Mouse (Mus musculus) erythroblast, embryonic 14.5 days (primary cell): Measurements from ENCODE around the gene Narfl. TPM values are rescaled to one million over a fixed set of nuclear protein-coding genes. Genes with fewer than 3 reads are reported as not detected.

ENCODE experiments used
- H3K27me3 ChIP-seq: 2 replicates; pipeline ENCODE4 v1.6.1; 2012; ENCODE audit warnings: inconsistent platforms; ENCODE audit not compliant: control insufficient read depth
- H3K36me3 ChIP-seq: 2 replicates; pipeline ENCODE4 v1.6.1; 2012; ENCODE audit warnings: mild to moderate bottlenecking, inconsistent platforms; ENCODE audit not compliant: control insufficient read depth
- H3K4me1 ChIP-seq: 2 replicates; pipeline ENCODE4 v1.6.1; 2012; ENCODE audit warnings: inconsistent platforms; ENCODE audit not compliant: control insufficient read depth
- H3K4me3 ChIP-seq: replicated peaks from 2 replicates; pipeline ENCODE3; 2012; ENCODE audit warnings: moderate library complexity, mild to moderate bottlenecking, inconsistent platforms
- H3K9me3 ChIP-seq: 2 replicates; pipeline ENCODE4 v1.6.1; 2012; ENCODE audit warnings: low read length, inconsistent platforms, mixed read lengths; ENCODE audit not compliant: control insufficient read depth
- GATA1 ChIP-seq: IDR thresholded peaks from 2 replicates; pipeline ENCODE4 v1.6.1; 2012; ENCODE audit warnings: low read length, inconsistent platforms, mixed read lengths
- TAL1 ChIP-seq: IDR thresholded peaks from 3 replicates; pipeline ENCODE4 v1.6.1; 2012; ENCODE audit warnings: low read length, inconsistent platforms, mixed read lengths
- polyA plus RNA-seq: library from polyadenylated mRNA; stranded (reverse); fragments of >175 nt; gene quantifications from 2 replicates; pipeline ENCODE4 v1.2.3, GENCODE M21; 2012

Narfl gene
- polyA plus RNA-seq, 1 experiment: 2.0 TPM

DNA sequence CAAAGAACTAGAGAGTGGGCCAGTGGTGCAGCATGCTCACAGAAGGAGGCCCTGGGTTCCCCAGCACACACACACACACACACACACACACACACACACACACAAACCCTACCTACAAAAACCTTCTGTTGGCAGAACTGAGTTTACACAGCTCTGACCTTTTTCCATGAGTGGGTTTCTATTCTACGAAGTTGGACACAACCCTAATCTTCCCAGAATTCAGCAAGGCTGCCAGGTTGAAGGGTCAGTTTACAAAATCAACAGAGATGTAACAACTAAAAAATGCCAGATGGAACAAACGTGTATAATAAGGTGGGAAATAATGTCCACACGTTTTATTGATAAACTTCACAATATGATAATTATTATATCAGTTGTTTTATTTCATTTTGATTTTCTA, 15.9 kb upstream of the Narfl start:
- Histone ChIP-seq H3K4me1 (no peaks in the 10 kb centered on the region), H3K9me3 (no peaks in the 10 kb centered on the region), H3K36me3 (no peaks in the 10 kb centered on the region), H3K27me3 (0 out of 2 replicates have a peak, but pooled peaks cover 3% of the 10 kb centered on the region), H3K4me3 (no peak overlapping the region)
- TF ChIP-seq GATA1: no peak
- TF ChIP-seq TAL1: no peak

DNA sequence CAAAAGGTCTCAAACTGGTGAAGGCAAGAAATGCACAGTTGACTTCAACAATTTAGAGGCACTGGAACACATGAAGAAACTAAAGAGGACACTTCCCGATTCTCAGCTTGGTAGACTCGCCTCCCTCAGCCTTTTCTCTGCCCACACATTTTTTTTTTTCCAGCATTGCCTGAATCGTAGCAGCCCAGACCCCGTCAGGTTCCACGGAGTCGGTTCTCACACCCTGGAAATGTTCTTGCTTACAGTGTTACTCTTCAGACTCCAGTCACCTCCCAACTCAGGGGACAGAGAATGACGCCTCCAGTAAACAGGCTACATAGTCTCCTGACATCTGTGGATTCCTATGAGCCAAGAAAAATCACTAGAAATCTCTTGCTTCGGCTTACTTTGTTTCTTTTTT, 13.4 kb upstream of the Narfl start:
- no peak overlapping the region for H3K4me3 ChIP-seq
- TF ChIP-seq GATA1: no peak
- TF ChIP-seq TAL1: no peak
- H3K36me3 ChIP-seq: no peaks in the 10 kb centered on the region
- no peaks in the 10 kb centered on the region for H3K4me1 ChIP-seq
- H3K27me3 ChIP-seq: 0 out of 2 replicates have a peak, but pooled peaks cover 3% of the 10 kb centered on the region
- no peaks in the 10 kb centered on the region for H3K9me3 ChIP-seq

DNA sequence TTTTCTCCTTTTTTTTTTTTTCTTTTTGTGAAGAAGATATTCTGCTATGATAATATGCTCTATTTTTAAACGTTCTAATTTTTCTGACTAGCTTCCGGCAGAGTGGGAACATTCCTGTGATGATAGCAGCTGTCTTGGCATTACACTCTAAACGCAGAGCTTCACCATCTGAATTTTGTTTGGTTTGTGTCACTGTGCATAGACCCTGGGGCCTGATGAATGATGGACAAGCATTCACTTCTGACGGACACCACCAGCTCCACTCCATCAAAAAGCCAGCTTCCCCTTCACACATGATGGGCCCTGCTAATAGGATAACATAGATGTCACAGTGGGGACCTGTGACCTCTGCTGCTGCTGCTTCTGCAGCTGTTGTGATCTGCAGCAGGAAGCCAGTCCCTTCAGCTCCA, 12.0 kb upstream of the Narfl start:
- TF ChIP-seq TAL1 (no peak), GATA1 (no peak)
- H3K4me1 ChIP-seq: no peaks in the 10 kb centered on the region
- H3K9me3 ChIP-seq: no peaks in the 10 kb centered on the region
- H3K4me3 ChIP-seq: no peak overlapping the region
- 0 out of 2 replicates have a peak, but pooled peaks cover 3% of the 10 kb centered on the region for H3K27me3 ChIP-seq
- H3K36me3 ChIP-seq: no peaks in the 10 kb centered on the region

DNA sequence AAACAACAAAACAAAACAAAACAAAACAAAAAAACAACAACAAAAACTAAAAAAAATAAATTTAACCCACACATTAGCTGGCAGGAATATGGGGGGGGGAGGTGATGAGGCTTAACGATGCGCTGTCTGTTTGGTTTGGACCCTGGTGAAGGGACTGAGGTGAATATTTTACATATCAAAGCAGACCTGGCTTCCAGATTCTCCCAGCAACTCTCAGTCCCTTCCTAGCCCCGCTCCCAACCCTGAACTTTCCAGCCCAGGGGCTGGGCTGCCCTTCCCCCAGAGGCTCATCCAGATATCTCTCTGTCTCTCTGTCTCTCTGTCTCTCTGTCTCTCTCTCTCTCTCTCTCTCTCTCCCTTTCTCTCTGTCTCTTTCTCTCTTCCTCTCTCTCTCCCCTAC, 11.0 kb upstream of the Narfl start:
- H3K9me3 ChIP-seq: no peaks in the 10 kb centered on the region
- H3K27me3 ChIP-seq: peaks cover 7% of the 10 kb centered on the region
- no peaks in the 10 kb centered on the region for H3K4me1 ChIP-seq
- TF ChIP-seq TAL1 (no peak), GATA1 (no peak)
- no peaks in the 10 kb centered on the region for H3K36me3 ChIP-seq
- no peak overlapping the region for H3K4me3 ChIP-seq

DNA sequence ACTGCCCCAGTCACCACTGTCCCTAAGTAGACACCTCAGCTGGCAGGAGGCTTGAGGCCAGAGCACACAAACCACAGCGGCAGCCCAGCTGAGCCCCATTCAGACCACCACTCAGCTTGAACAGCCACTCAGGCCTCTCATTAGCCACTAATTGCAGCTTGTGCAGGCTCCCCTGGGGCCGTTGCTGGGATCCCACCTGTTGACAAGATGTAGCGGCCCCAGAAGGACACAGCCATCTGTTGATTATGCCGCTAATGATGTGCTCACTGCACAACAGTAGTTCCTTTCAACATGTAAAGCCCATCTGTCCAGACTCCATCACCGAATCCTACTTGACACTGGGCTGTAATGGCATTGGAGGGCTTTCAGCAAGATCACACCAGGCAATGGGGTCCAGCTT, 7.7 kb upstream of the Narfl start:
- no peak overlapping the region for H3K4me3 ChIP-seq
- no peaks in the 10 kb centered on the region for H3K36me3 ChIP-seq
- no peaks in the 10 kb centered on the region for H3K4me1 ChIP-seq
- no peaks in the 10 kb centered on the region for H3K9me3 ChIP-seq
- peaks cover 8% of the 10 kb centered on the region for H3K27me3 ChIP-seq
- TF ChIP-seq TAL1: no peak
- TF ChIP-seq GATA1: no peak

DNA sequence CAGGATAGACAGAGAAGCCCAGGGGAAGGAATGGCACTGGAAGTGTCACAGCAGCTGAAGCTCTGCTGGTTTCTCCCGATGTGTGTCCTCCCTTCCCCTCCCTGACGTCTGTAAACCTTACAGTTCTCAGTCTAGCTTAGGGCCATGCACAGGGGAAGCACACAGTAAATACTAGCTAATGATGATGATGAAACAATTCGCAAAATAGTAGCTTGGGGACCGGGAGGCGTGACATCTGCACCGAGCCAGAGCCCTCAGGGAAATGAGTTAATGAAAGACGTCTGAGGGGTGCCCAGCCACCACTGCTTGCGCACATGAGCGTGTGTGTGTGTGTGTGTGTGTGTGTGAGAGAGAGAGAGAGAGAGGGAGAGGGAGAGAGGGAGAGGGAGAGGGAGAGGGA, 4.2 kb upstream of the Narfl start:
- no peaks in the 10 kb centered on the region for H3K9me3 ChIP-seq
- H3K4me1 ChIP-seq: peaks cover 9% of the 10 kb centered on the region
- peaks cover 11% of the 10 kb centered on the region for H3K27me3 ChIP-seq
- no peak overlapping the region for H3K4me3 ChIP-seq
- TF ChIP-seq GATA1 (no peak), TAL1 (no peak)
- H3K36me3 ChIP-seq: no peaks in the 10 kb centered on the region

DNA sequence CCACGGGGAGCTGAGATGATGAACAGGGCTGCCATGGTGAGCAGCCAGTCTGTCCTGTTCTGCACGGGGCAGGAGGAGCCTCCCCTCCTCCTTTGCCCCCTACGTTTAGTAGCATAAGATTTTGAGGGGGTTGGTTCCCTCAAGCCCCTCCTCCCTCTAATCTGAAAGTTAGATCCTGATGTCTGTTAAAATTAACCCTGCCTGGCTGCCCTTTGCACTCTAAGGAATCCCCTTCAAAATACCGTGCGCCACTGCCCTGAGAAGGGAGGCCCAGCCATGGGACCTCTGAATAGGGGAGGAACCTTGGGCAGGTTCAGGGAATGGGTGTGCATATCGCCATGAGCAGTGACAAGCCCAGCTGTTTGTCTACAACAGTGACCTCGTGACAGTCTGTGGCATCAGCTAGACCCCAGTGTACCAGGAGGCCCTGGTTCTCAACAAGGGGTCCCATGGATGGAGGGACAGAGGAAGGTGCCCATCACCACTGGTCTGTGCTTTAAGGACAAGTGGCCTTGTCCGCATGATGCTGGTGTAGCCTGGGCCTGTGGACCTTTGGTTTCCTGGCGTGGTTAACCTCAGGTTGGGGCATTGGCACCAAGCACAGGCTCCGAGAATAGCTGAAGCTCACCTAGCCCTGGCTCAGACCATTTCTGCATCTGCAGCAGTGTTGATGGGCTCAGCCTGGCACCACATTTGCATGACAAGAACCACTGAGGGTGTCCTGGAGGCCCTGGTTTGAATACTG, 1.9 kb downstream of the Narfl start:
- H3K9me3 ChIP-seq: no peaks in the 10 kb centered on the region
- peaks cover 46% of the 10 kb centered on the region for H3K36me3 ChIP-seq
- no peak overlapping the region for H3K4me3 ChIP-seq
- peaks cover 3% of the 10 kb centered on the region; the same call in 1 of the 2 replicates for H3K27me3 ChIP-seq
- H3K4me1 ChIP-seq: peaks cover 21% of the 10 kb centered on the region
- no peak for TF ChIP-seq GATA1
- no peak for TF ChIP-seq TAL1

DNA sequence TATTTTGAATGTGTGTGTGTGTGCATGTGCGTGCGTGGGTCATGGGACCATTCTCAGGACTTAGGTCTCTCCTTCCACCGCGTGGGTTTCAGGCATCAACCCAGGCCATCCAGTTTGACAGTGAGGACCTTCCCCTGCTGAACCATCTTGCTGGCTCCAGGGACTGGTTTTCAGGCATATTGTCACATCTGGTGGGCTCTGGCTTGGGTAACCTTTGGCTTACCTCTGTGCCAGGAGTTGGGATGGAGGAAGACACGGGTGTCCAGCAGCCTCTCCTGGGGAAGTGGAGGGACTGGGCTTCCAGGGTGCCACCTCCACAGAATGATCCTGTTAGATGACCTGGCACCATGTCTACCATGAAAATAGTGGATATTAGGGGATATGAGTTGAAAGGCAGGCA, 4.4 kb downstream of the Narfl start:
- Histone ChIP-seq H3K27me3 (no peaks in the 10 kb centered on the region; the same call in 1 of the 2 replicates), H3K4me1 (peaks cover 21% of the 10 kb centered on the region), H3K36me3 (peaks cover 71% of the 10 kb centered on the region), H3K4me3 (no peak overlapping the region), H3K9me3 (no peaks in the 10 kb centered on the region)
- TF ChIP-seq TAL1 (no peak), GATA1 (no peak)

DNA sequence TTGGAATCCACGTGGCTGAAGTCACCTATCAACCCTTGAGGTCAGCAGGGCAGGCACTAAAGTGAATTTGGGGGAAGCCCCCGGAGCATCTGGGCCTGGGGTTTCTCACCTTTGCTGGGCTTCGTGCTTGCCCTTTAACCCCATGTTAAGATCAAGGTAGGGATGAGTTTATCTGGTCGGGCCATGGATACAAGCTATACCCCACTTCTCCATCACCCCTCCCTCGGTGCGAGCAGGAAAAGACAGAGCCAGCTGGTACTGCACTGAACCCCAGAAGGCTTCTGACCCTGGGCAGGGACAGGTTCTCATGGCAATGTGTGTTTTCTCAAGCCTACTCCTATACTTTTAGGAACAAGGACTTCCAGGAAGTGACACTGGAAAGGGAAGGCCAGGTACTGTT, 7.8 kb downstream of the Narfl start:
- Histone ChIP-seq H3K9me3 (no peaks in the 10 kb centered on the region), H3K4me3 (no peak overlapping the region), H3K4me1 (peaks cover 21% of the 10 kb centered on the region), H3K27me3 (no peaks in the 10 kb centered on the region), H3K36me3 (peaks cover 72% of the 10 kb centered on the region)
- TF ChIP-seq TAL1 (no peak), GATA1 (no peak)
